Mouse (Mus musculus): ENCODE measurements around the gene Zfp811. TPM values are rescaled to one million over a fixed set of nuclear protein-coding genes. Genes with fewer than 3 reads are reported as not detected.

Zfp811 gene
- polyA plus RNA-seq, 1 experiment = not detected

- no peaks in the 10 kb centered on the region for H3K9me3 ChIP-seq (ENCODE audit: control insufficient read depth, low read length)
- H3K4me3 ChIP-seq (replicated peaks) = no peak overlapping the region
- H3K36me3 ChIP-seq (ENCODE audit: control insufficient read depth) = peaks cover 88% of the 10 kb centered on the region
- H3K27me3 ChIP-seq (ENCODE audit: control insufficient read depth) = no peaks in the 10 kb centered on the region
- H3K4me1 ChIP-seq (ENCODE audit: control insufficient read depth) = peaks cover 7% of the 10 kb centered on the region
- TF ChIP-seq TAL1 (IDR thresholded peaks at IDR 0.05; ENCODE audit: low read length) = no peak
- TF ChIP-seq GATA1 (IDR thresholded peaks at IDR 0.05; ENCODE audit: low read length) = no peak
These were observed 32.2 kb downstream of the Zfp811 start for GRCm38 (mm10) chr17:32777564-32777963.

DNA sequence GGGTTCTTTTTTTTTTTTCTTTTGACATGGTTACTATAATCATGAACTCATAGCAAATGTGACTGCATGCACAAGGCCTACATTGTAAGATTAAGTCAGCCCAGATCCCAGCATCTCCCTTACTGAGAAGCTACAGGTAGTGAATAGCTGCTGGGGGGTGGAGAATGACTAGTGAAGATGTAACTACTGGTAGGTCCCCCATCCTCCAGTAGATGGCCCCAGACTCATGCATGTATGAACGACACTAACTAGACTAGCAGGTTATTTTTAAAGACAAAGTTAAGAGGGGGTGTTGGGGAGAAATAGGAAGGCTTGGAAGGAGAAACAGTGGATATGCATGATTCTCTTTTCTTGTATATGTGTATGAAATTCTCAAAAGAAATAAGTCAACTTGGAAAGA lies 38.5 kb downstream of the Zfp811 start:
- Histone ChIP-seq H3K4me3 (replicated peaks) (no peak overlapping the region), H3K36me3 (ENCODE audit: control insufficient read depth) (peaks cover 98% of the 10 kb centered on the region), H3K27me3 (ENCODE audit: control insufficient read depth) (no peaks in the 10 kb centered on the region), H3K9me3 (ENCODE audit: control insufficient read depth, low read length) (no peaks in the 10 kb centered on the region), H3K4me1 (ENCODE audit: control insufficient read depth) (no peaks in the 10 kb centered on the region)
- no peak for TF ChIP-seq TAL1 (IDR thresholded peaks at IDR 0.05; ENCODE audit: low read length)
- no peak for TF ChIP-seq GATA1 (IDR thresholded peaks at IDR 0.05; ENCODE audit: low read length)

- Histone ChIP-seq H3K36me3 (ENCODE audit: control insufficient read depth) (peaks cover 76% of the 10 kb centered on the region), H3K27me3 (ENCODE audit: control insufficient read depth) (no peaks in the 10 kb centered on the region)
These were observed 43.3 kb downstream of the Zfp811 start for GRCm38 (mm10) chr17:32766422-32766821.

DNA sequence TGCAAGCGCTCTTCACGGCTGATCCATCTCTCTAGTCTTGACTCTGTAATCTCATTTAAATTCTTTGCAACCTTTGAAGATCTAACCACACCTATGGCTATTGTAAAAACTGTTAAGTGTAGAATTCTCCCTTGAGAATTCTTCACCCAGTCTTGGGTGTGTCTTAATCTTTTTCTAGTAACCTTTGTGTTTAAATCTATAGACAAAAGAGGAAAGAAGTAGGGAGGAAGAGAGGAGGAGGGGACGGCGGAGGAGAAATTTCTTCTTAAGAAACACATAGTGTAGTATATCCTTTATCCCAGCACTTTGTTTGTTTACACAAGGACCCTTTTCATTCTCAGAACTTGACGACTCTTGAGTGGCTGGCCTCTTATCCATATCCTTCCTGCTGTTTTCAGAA lies 52.4 kb downstream of the Zfp811 start:
- Histone ChIP-seq H3K4me3 (replicated peaks) (no peak overlapping the region), H3K9me3 (ENCODE audit: control insufficient read depth, low read length) (no peaks in the 10 kb centered on the region), H3K4me1 (ENCODE audit: control insufficient read depth) (peaks cover 2% of the 10 kb centered on the region), H3K36me3 (ENCODE audit: control insufficient read depth) (no peaks in the 10 kb centered on the region), H3K27me3 (ENCODE audit: control insufficient read depth) (no peaks in the 10 kb centered on the region)
- no peak for TF ChIP-seq GATA1 (IDR thresholded peaks at IDR 0.05; ENCODE audit: low read length)
- TF ChIP-seq TAL1 (IDR thresholded peaks at IDR 0.05; ENCODE audit: low read length) = no peak

More at GRCm38 (mm10) chr17:32766422-32766821, 43.3 kb downstream of the Zfp811 start:
- Histone ChIP-seq H3K4me3 (replicated peaks) (no peak overlapping the region), H3K4me1 (ENCODE audit: control insufficient read depth) (no peaks in the 10 kb centered on the region), H3K9me3 (ENCODE audit: control insufficient read depth, low read length) (peaks cover 3% of the 10 kb centered on the region; the same call in 1 of the 2 replicates)
- TF ChIP-seq GATA1 (IDR thresholded peaks at IDR 0.05; ENCODE audit: low read length) = no peak
- TF ChIP-seq TAL1 (IDR thresholded peaks at IDR 0.05; ENCODE audit: low read length) = no peak

DNA sequence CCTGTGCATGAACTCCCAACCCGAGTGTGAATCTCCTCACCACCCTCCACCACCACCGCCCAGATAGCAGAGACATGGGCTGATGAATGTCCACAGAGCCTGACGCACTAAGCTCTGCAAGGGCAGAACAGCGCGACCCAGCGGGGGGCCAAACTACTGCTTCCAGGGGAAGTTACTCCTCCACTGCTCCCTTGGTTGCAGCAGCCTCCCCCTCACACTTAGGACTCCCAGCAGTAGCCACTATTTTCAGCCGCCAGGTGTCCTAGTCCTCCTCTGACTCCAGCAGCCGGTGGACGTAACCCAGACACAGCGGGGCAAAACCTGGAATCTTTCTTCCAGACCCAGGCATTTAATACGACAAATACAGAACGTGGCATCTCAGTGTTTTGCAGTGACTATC lies 56.1 kb downstream of the Zfp811 start:
- H3K36me3 ChIP-seq (ENCODE audit: control insufficient read depth) = no peaks in the 10 kb centered on the region
- H3K4me1 ChIP-seq (ENCODE audit: control insufficient read depth) = peaks cover 2% of the 10 kb centered on the region
- H3K9me3 ChIP-seq (ENCODE audit: control insufficient read depth, low read length) = no peaks in the 10 kb centered on the region
- no peak for TF ChIP-seq GATA1 (IDR thresholded peaks at IDR 0.05; ENCODE audit: low read length)
- H3K27me3 ChIP-seq (ENCODE audit: control insufficient read depth) = no peaks in the 10 kb centered on the region
- H3K4me3 ChIP-seq (replicated peaks) = no peak overlapping the region

GRCm38 (mm10) chr17:32752813-32753360 lies 56.8 kb downstream of the Zfp811 start:
- no peak for TF ChIP-seq GATA1 (IDR thresholded peaks at IDR 0.05; ENCODE audit: low read length)

DNA sequence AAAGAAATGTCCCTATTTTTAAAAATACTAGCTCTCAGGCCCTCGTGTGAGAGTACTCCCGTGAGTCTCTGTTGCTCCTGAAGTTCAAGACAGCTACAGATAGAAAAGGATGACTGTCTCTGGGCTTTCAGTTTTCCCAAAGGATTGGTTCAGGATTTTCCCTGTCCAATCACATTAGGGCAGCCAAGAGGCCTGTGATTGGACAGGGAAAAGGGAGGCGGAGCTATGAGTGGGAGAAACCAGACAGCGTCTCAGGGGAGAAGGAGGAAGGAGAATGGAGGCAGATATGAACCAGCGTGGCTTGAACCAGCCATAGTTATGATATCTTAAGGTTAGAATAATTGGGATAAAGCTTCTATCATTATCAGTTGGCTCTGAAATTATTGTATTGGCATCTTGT lies 59.1 kb downstream of the Zfp811 start:
- TF ChIP-seq TAL1 (IDR thresholded peaks at IDR 0.05; ENCODE audit: low read length) (no peak), GATA1 (IDR thresholded peaks at IDR 0.05; ENCODE audit: low read length) (no peak)
- Histone ChIP-seq H3K9me3 (ENCODE audit: control insufficient read depth, low read length) (no peaks in the 10 kb centered on the region), H3K27me3 (ENCODE audit: control insufficient read depth) (no peaks in the 10 kb centered on the region), H3K36me3 (ENCODE audit: control insufficient read depth) (no peaks in the 10 kb centered on the region), H3K4me3 (replicated peaks) (no peak overlapping the region), H3K4me1 (ENCODE audit: control insufficient read depth) (peaks cover 2% of the 10 kb centered on the region)

More at GRCm38 (mm10) chr17:32752813-32753360, 56.8 kb downstream of the Zfp811 start:
- H3K4me3 ChIP-seq (replicated peaks) = no peak overlapping the region
- H3K36me3 ChIP-seq (ENCODE audit: control insufficient read depth) = no peaks in the 10 kb centered on the region
- H3K9me3 ChIP-seq (ENCODE audit: control insufficient read depth, low read length) = no peaks in the 10 kb centered on the region
- H3K4me1 ChIP-seq (ENCODE audit: control insufficient read depth) = peaks cover 2% of the 10 kb centered on the region
- H3K27me3 ChIP-seq (ENCODE audit: control insufficient read depth) = no peaks in the 10 kb centered on the region

Other genes with a start within 250 kb of the Zfp811 start
- gene Cyp4f37, start 188.6 kb downstream of the Zfp811 start, polyA plus RNA-seq (2012) = not detected in 2 replicates
- not detected in 2 replicates for gene Cyp4f40, start 151.0 kb downstream of the Zfp811 start, polyA plus RNA-seq (2012)
- gene Cyp4f15, start 124.3 kb downstream of the Zfp811 start, polyA plus RNA-seq (2012) = not detected in 2 replicates
- gene Zfp871, start 21.6 kb downstream of the Zfp811 start, polyA plus RNA-seq (2012) = 0.02 and 0.04 TPM in 2 replicates
- gene Zfp799, start 20.3 kb upstream of the Zfp811 start, polyA plus RNA-seq (2012) = not detected in 2 replicates
- 0.01 TPM in 1 of 2 replicates, not detected in the other for gene Zfp870, start 81.7 kb upstream of the Zfp811 start, polyA plus RNA-seq (2012)
- gene Cyp4f14, start 107.4 kb upstream of the Zfp811 start, polyA plus RNA-seq (2012) = not detected in 2 replicates
- 0.19 and 0.49 TPM in 2 replicates for gene Cyp4f13, start 137.5 kb upstream of the Zfp811 start, polyA plus RNA-seq (2012)
- 0.02 and 0.04 TPM in 2 replicates for gene Zfp472, start 155.9 kb upstream of the Zfp811 start, polyA plus RNA-seq (2012)
- 0.02 and 0.03 TPM in 2 replicates for gene Zfp952, start 183.2 kb upstream of the Zfp811 start, polyA plus RNA-seq (2012)
- gene Zfp763, start 223.5 kb upstream of the Zfp811 start, polyA plus RNA-seq (2012) = not detected in 2 replicates